Mouse (Mus musculus): ENCODE results near the gene Pxmp4. TPM values are rescaled to one million over a fixed set of nuclear protein-coding genes. Genes with fewer than 3 reads are reported as not detected.

The Pxmp4 gene
- polyA plus RNA-seq, 2 experiments, result 20.6 to 27.0 TPM

GRCm38 (mm10) chr2:154635826-154636225, 32.3 kb upstream of the Pxmp4 start:
- 94% methylated on average over 2 of the region's 2 CpGs for WGBS
- ATAC-seq (ENCODE audit: low FRiP score, low read depth) (no peak), DNase-seq (ENCODE audit: low spot score) (no peak)
- no peak overlapping the region for H3K9ac ChIP-seq (ENCODE audit: low read depth, low read length, severe bottlenecking)
- H3K9me3 ChIP-seq (ENCODE audit: control insufficient read depth, low read length), result no peaks in the 10 kb centered on the region
- H3K36me3 ChIP-seq (ENCODE audit: control insufficient read depth, insufficient read depth, low read length), result peaks cover 34% of the 10 kb centered on the region
- no peaks in the 10 kb centered on the region for H3K4me1 ChIP-seq (ENCODE audit: control insufficient read depth, insufficient read depth, low read length)
- TF ChIP-seq POLR2A (IDR thresholded peaks at IDR 0.05; ENCODE audit: borderline replicate concordance, extremely low read depth, insufficient read depth, insufficient read length), result no peak
- H3K27ac ChIP-seq (replicated peaks; ENCODE audit: low read depth, low read length), result no peak overlapping the region
- H3K27me3 ChIP-seq (ENCODE audit: control insufficient read depth, insufficient read depth, low read length), result no peaks in the 10 kb centered on the region
- no peak overlapping the region for H3K4me2 ChIP-seq (replicated peaks; ENCODE audit: low read depth, low read length, severe bottlenecking)
- no peak overlapping the region for H3K4me3 ChIP-seq (replicated peaks; ENCODE audit: low read length)

DNA sequence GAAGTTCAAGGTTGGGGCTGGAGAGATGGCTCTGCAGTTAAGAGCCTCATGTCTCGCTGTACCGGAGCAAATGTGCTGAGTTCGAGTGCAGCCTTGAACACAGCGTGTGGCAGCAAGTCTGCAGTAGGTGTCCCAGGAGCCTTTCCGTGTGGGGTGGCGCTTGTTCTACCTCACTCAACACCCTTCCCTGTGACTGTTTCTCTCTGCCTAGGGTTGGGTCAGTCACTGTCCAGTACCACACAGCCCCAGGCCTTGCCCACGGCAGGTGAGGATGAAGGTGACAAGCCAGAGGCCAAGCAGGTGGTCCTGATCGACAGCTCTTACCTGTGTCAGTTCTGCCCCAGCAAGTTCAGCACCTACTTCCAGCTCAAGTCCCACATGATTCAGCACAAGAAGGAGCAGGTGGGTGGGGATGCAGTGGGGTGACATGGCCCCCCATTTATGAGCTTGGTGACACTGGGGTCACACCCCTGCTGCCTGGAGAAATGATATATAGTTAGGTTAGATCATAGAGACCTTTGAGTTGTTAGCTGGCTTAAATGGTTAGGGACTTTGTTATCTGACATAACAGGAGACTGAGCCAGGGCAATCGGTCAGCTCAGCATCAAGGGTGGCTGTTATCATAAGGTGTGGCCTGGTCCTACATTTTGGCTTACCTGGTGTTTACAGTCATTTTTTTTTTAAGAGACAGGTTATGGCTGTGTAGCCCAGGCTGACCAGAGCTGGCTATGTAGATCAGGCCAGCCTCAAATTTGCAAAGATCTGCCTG, 30.6 kb upstream of the Pxmp4 start:
- no peak overlapping the region for H3K9ac ChIP-seq (ENCODE audit: low read depth, low read length, severe bottlenecking)
- no peak overlapping the region for H3K4me2 ChIP-seq (replicated peaks; ENCODE audit: low read depth, low read length, severe bottlenecking)
- no peak overlapping the region for H3K4me3 ChIP-seq (replicated peaks; ENCODE audit: low read length)
- no peak overlapping the region for H3K27ac ChIP-seq (replicated peaks; ENCODE audit: low read depth, low read length)
- H3K4me1 ChIP-seq (ENCODE audit: control insufficient read depth, insufficient read depth, low read length), result no peaks in the 10 kb centered on the region
- ATAC-seq (ENCODE audit: low FRiP score, low read depth) (no peak), DNase-seq (ENCODE audit: low spot score) (no peak)
- H3K9me3 ChIP-seq (ENCODE audit: control insufficient read depth, low read length), result no peaks in the 10 kb centered on the region
- TF ChIP-seq POLR2A (IDR thresholded peaks at IDR 0.05; ENCODE audit: borderline replicate concordance, extremely low read depth, insufficient read depth, insufficient read length), result no peak
- no peaks in the 10 kb centered on the region for H3K27me3 ChIP-seq (ENCODE audit: control insufficient read depth, insufficient read depth, low read length)
- WGBS, result 87% methylated on average over 9 of the region's 9 CpGs
- peaks cover 34% of the 10 kb centered on the region for H3K36me3 ChIP-seq (ENCODE audit: control insufficient read depth, insufficient read depth, low read length)

DNA sequence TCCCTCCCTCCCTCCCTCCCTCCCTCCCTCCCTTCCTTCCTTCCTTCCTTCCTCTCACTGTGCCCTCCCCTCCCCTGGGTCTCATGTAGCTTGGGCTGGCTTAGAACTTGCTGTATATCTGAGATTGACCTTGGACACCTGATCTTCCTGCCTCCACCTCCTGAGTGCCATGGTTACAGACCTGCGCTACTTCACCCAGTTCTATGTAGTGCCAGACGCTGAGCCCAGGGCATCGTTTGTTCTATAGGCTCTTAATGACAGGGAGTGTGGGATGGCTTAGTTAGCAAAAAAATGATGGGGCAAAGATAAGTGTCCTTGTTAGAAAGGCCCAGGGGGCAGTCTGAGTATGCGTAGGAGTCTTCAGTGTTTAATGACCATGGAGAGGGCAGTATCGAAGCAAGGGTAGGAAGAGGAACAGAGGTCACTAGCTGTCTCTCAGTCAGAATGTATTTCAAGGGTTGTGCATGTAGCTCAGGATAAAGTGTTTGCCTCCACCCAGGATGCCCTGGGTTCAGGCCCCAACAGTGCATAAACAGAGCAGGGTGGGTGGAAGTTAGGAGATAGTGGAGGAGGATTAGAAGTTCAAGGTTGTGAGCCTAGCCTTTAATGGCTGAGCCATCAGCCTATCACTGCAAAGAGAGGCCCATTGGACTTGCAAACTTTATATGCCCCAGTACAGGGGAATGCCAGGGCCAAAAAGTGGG, 29.7 kb upstream of the Pxmp4 start:
- H3K27me3 ChIP-seq (ENCODE audit: control insufficient read depth, insufficient read depth, low read length), result no peaks in the 10 kb centered on the region
- 91% methylated on average over 5 of the region's 5 CpGs for WGBS
- no peak overlapping the region for H3K27ac ChIP-seq (replicated peaks; ENCODE audit: low read depth, low read length)
- H3K4me3 ChIP-seq (replicated peaks; ENCODE audit: low read length), result no peak overlapping the region
- no peaks in the 10 kb centered on the region for H3K4me1 ChIP-seq (ENCODE audit: control insufficient read depth, insufficient read depth, low read length)
- DNase-seq (ENCODE audit: low spot score) (no peak), ATAC-seq (ENCODE audit: low FRiP score, low read depth) (no peak)
- peaks cover 29% of the 10 kb centered on the region for H3K36me3 ChIP-seq (ENCODE audit: control insufficient read depth, insufficient read depth, low read length)
- no peak overlapping the region for H3K4me2 ChIP-seq (replicated peaks; ENCODE audit: low read depth, low read length, severe bottlenecking)
- TF ChIP-seq POLR2A (IDR thresholded peaks at IDR 0.05; ENCODE audit: borderline replicate concordance, extremely low read depth, insufficient read depth, insufficient read length), result no peak
- H3K9ac ChIP-seq (ENCODE audit: low read depth, low read length, severe bottlenecking), result no peak overlapping the region
- H3K9me3 ChIP-seq (ENCODE audit: control insufficient read depth, low read length), result no peaks in the 10 kb centered on the region

DNA sequence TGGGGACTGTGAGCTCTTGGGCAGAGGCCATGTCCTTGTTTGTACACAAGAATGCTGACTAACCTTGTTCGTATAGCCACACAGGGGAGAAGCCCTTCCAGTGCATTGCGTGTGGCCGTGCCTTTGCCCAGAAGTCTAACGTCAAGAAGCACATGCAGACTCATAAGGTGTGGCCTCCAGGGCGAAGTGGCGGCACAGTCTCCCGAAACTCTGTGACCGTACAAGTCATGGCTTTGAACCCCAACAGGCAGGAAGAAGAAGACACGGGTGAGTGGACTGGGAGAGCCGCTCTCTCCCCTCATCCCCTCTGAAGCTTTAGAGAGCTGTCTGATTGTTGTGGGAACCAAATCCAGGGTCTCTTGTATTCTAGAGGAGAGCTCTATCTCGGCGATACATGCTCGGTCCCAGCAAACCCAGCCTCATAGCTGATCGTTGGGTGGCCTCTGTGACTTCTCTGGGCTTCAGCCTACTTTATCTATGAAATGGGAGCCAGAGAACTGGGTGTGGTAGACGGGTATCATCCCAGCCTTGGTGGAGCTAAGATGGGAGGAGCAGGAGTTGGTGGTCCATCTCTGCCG, 28.8 kb upstream of the Pxmp4 start:
- ATAC-seq (ENCODE audit: low FRiP score, low read depth) (no peak), DNase-seq (ENCODE audit: low spot score) (no peak)
- 91% methylated on average over 16 of the region's 16 CpGs for WGBS
- no peaks in the 10 kb centered on the region for H3K9me3 ChIP-seq (ENCODE audit: control insufficient read depth, low read length)
- H3K4me2 ChIP-seq (replicated peaks; ENCODE audit: low read depth, low read length, severe bottlenecking), result no peak overlapping the region
- H3K36me3 ChIP-seq (ENCODE audit: control insufficient read depth, insufficient read depth, low read length), result peaks cover 24% of the 10 kb centered on the region
- no peak for TF ChIP-seq POLR2A (IDR thresholded peaks at IDR 0.05; ENCODE audit: borderline replicate concordance, extremely low read depth, insufficient read depth, insufficient read length)
- no peak overlapping the region for H3K4me3 ChIP-seq (replicated peaks; ENCODE audit: low read length)
- H3K27me3 ChIP-seq (ENCODE audit: control insufficient read depth, insufficient read depth, low read length), result no peaks in the 10 kb centered on the region
- no peaks in the 10 kb centered on the region for H3K4me1 ChIP-seq (ENCODE audit: control insufficient read depth, insufficient read depth, low read length)
- H3K9ac ChIP-seq (ENCODE audit: low read depth, low read length, severe bottlenecking), result no peak overlapping the region
- no peak overlapping the region for H3K27ac ChIP-seq (replicated peaks; ENCODE audit: low read depth, low read length)

- Histone ChIP-seq H3K4me1 (ENCODE audit: control insufficient read depth, insufficient read depth, low read length) (no peaks in the 10 kb centered on the region), H3K9me3 (ENCODE audit: control insufficient read depth, low read length) (no peaks in the 10 kb centered on the region), H3K27ac (replicated peaks; ENCODE audit: low read depth, low read length) (no peak overlapping the region), H3K27me3 (ENCODE audit: control insufficient read depth, insufficient read depth, low read length) (no peaks in the 10 kb centered on the region), H3K36me3 (ENCODE audit: control insufficient read depth, insufficient read depth, low read length) (peaks cover 21% of the 10 kb centered on the region), H3K4me2 (replicated peaks; ENCODE audit: low read depth, low read length, severe bottlenecking) (no peak overlapping the region), H3K4me3 (replicated peaks; ENCODE audit: low read length) (no peak overlapping the region), H3K9ac (ENCODE audit: low read depth, low read length, severe bottlenecking) (no peak overlapping the region)
- DNase-seq (ENCODE audit: low spot score) (no peak), ATAC-seq (ENCODE audit: low FRiP score, low read depth) (no peak)
- 76% methylated on average over 5 of the region's 5 CpGs for WGBS
- no peak for TF ChIP-seq POLR2A (IDR thresholded peaks at IDR 0.05; ENCODE audit: borderline replicate concordance, extremely low read depth, insufficient read depth, insufficient read length)
Measured at GRCm38 (mm10) chr2:154630531-154630930, 27.0 kb upstream of the Pxmp4 start.
